Mouse (Mus musculus) lung, embryonic 14.5 days (tissue): Measurements from ENCODE around the gene Kcne1l. TPM values are rescaled to one million over a fixed set of nuclear protein-coding genes. Genes with fewer than 3 reads are reported as not detected.

Experiments
- ATAC-seq: fragments of 200-750 bp; cut with Nextera tagmentation; 2 replicates; pipeline ENCODE4 v1.8.0; 2017; ENCODE audit warnings: mild to moderate bottlenecking, moderate TSS enrichment, moderate library complexity; ENCODE audit not compliant: insufficient read depth
- DNase-seq: peaks from one replicate; pipeline ENCODE4 v3.0.0-alpha.2; 2015
- H3K27ac ChIP-seq: fragments of 300-500 bp; sonication (generic); 2 replicates; pipeline ENCODE4 v1.5.1; 2014; ENCODE audit warnings: low read depth, mild to moderate bottlenecking, moderate library complexity
- H3K27me3 ChIP-seq: fragments of 300-500 bp; sonication (generic); 2 replicates; pipeline ENCODE4 v1.6.1; 2014; ENCODE audit warnings: low read length, control low read depth; ENCODE audit not compliant: insufficient read depth
- H3K36me3 ChIP-seq: fragments of 300-500 bp; sonication (generic); 2 replicates; pipeline ENCODE4 v1.6.1; 2014; ENCODE audit warnings: control low read depth; ENCODE audit not compliant: insufficient read depth
- H3K4me1 ChIP-seq: fragments of 300-500 bp; sonication (generic); 2 replicates; pipeline ENCODE4 v1.6.1; 2014; ENCODE audit warnings: antibody characterized with exemption, control low read depth; ENCODE audit not compliant: insufficient read depth
- H3K4me2 ChIP-seq: fragments of 300-500 bp; sonication (generic); 2 replicates; pipeline ENCODE4 v1.6.1; 2014; ENCODE audit warnings: mild to moderate bottlenecking
- H3K4me3 ChIP-seq: fragments of 300-500 bp; sonication (generic); 2 replicates; pipeline ENCODE4 v1.5.1; 2014; ENCODE audit warnings: low read depth, low read length
- H3K9ac ChIP-seq: fragments of 300-500 bp; sonication (generic); 2 replicates; pipeline ENCODE4 v1.6.1; 2014
- H3K9me3 ChIP-seq: fragments of 300-500 bp; sonication (generic); 2 replicates; pipeline ENCODE4 v1.6.1; 2016; ENCODE audit warnings: low read depth, low read length, control low read depth
- CTCF ChIP-seq: IDR thresholded peaks from 2 replicates; pipeline ENCODE4 v1.5.1; 2016; ENCODE audit warnings: antibody characterized with exemption, low read depth
- WGBS: fragments of 180-500 bp; shearing (Covaris S2); extraction: QIAGEN DNeasy Blood & Tissue Kit; methylation state at CpG from one replicate; pipeline ENCODE4 v1.1.7; 2014; 5-methylcytosine and 5-hydroxymethylcytosine counted together
- polyA plus RNA-seq: library from polyadenylated mRNA; unstranded; fragments of >200 nt; fragmentation: Nextera tagmentation; extraction: Ambion mirVana; gene quantifications from 2 replicates; pipeline ENCODE4 v1.2.1, GENCODE M21; 2014

Gene Kcne1l
- polyA plus RNA-seq, 1 experiment from 2014 or later: 29.6 TPM

GRCm38 (mm10) chrX:142310431-142310830, 4.3 kb upstream of the Kcne1l start:
- Histone ChIP-seq H3K9me3 (no peaks in the 10 kb centered on the region), H3K27ac (no peak overlapping the region), H3K9ac (no peak overlapping the region), H3K27me3 (no peaks in the 10 kb centered on the region), H3K36me3 (no peaks in the 10 kb centered on the region), H3K4me3 (no peak overlapping the region), H3K4me2 (no peak overlapping the region), H3K4me1 (no peaks in the 10 kb centered on the region)
- 37% methylated on average over 5 of the region's 5 CpGs for WGBS
- no peak for TF ChIP-seq CTCF
- DNase-seq (peak; percentile 55), ATAC-seq (no peak)

- no peak for TF ChIP-seq CTCF
- DNase-seq (peak; percentile 7), ATAC-seq (peak; percentile 60; the same call in 1 of the 2 replicates)
- WGBS: 29% methylated on average over 34 of the region's 35 CpGs
- H3K4me3 ChIP-seq: peak overlapping the region; percentile 23
- no peaks in the 10 kb centered on the region for H3K4me1 ChIP-seq
- no peaks in the 10 kb centered on the region for H3K9me3 ChIP-seq
- H3K27ac ChIP-seq: no peak overlapping the region
- peak overlapping the region; percentile 38 for H3K9ac ChIP-seq
- peak overlapping the region; percentile 61 for H3K4me2 ChIP-seq
- H3K36me3 ChIP-seq: no peaks in the 10 kb centered on the region
- H3K27me3 ChIP-seq: no peaks in the 10 kb centered on the region
Observed at GRCm38 (mm10) chrX:142305010-142305868, 855 bp downstream of the Kcne1l start.

- H3K4me3 ChIP-seq: no peak overlapping the region
- no peak overlapping the region for H3K9ac ChIP-seq
- H3K9me3 ChIP-seq: no peaks in the 10 kb centered on the region
- H3K4me1 ChIP-seq: no peaks in the 10 kb centered on the region
- H3K27ac ChIP-seq: no peak overlapping the region
- TF ChIP-seq CTCF: no peak
- no peaks in the 10 kb centered on the region for H3K36me3 ChIP-seq
- H3K4me2 ChIP-seq: no peak overlapping the region
- no peak for DNase-seq
- H3K27me3 ChIP-seq: no peaks in the 10 kb centered on the region
- ATAC-seq: no peak
Observed at GRCm38 (mm10) chrX:142304592-142304991, 1.5 kb downstream of the Kcne1l start.

- DNase-seq (no peak), ATAC-seq (no peak)
- 43% methylated on average over 2 of the region's 2 CpGs for WGBS
- H3K4me3 ChIP-seq: no peak overlapping the region
- H3K27ac ChIP-seq: no peak overlapping the region
- no peak overlapping the region for H3K4me2 ChIP-seq
- H3K27me3 ChIP-seq: no peaks in the 10 kb centered on the region
- no peaks in the 10 kb centered on the region for H3K36me3 ChIP-seq
- H3K4me1 ChIP-seq: no peaks in the 10 kb centered on the region
- no peak overlapping the region for H3K9ac ChIP-seq
- TF ChIP-seq CTCF: no peak
- no peaks in the 10 kb centered on the region for H3K9me3 ChIP-seq
Observed at GRCm38 (mm10) chrX:142303456-142303855, 2.6 kb downstream of the Kcne1l start.

GRCm38 (mm10) chrX:142285905-142286304, 20.2 kb downstream of the Kcne1l start:
- Histone ChIP-seq H3K4me2 (no peak overlapping the region), H3K27me3 (0 out of 2 replicates have a peak, but pooled peaks cover 4% of the 10 kb centered on the region), H3K4me3 (no peak overlapping the region), H3K9ac (no peak overlapping the region), H3K36me3 (no peaks in the 10 kb centered on the region), H3K4me1 (no peaks in the 10 kb centered on the region), H3K9me3 (no peaks in the 10 kb centered on the region), H3K27ac (no peak overlapping the region)
- peak; percentile 13 for DNase-seq
- 27% methylated on average over 5 of the region's 5 CpGs for WGBS
- ATAC-seq: peak; percentile 63; the same call in 1 of the 2 replicates
- no peak for TF ChIP-seq CTCF

GRCm38 (mm10) chrX:142276573-142276972, 29.5 kb downstream of the Kcne1l start:
- Histone ChIP-seq H3K27me3 (no peaks in the 10 kb centered on the region), H3K4me2 (no peak overlapping the region), H3K9me3 (no peaks in the 10 kb centered on the region), H3K4me3 (no peak overlapping the region), H3K36me3 (no peaks in the 10 kb centered on the region), H3K27ac (no peak overlapping the region), H3K4me1 (no peaks in the 10 kb centered on the region), H3K9ac (no peak overlapping the region)
- DNase-seq: peak; percentile 6
- 17% methylated on average over 3 of the region's 3 CpGs for WGBS
- no peak for TF ChIP-seq CTCF
- ATAC-seq: no peak

- no peak for DNase-seq
- no peak overlapping the region for H3K9ac ChIP-seq
- TF ChIP-seq CTCF: no peak
- H3K4me2 ChIP-seq: no peak overlapping the region
- H3K4me1 ChIP-seq: no peaks in the 10 kb centered on the region
- no peaks in the 10 kb centered on the region for H3K27me3 ChIP-seq
- ATAC-seq: no peak
- WGBS: 37% methylated on average over 3 of the region's 3 CpGs
- H3K9me3 ChIP-seq: no peaks in the 10 kb centered on the region
- H3K27ac ChIP-seq: no peak overlapping the region
- no peaks in the 10 kb centered on the region for H3K36me3 ChIP-seq
- no peak overlapping the region for H3K4me3 ChIP-seq
Observed at GRCm38 (mm10) chrX:142276031-142276430, 30.1 kb downstream of the Kcne1l start.

Other genes with a start within 250 kb of the Kcne1l start
- 0.04 and 0.09 TPM in 2 replicates for gene Gucy2f, start 109.4 kb downstream of the Kcne1l start, polyA plus RNA-seq
- 21.6 and 22.1 TPM in 2 replicates for gene Nxt2, start 79.5 kb downstream of the Kcne1l start, polyA plus RNA-seq
- 20.0 and 20.8 TPM in 2 replicates for gene Acsl4, start 84.2 kb upstream of the Kcne1l start, polyA plus RNA-seq